Mouse (Mus musculus) kidney, adult 2 months (tissue): ENCODE measurements around the gene Gm29797.

Experiments used
- CTCF ChIP-seq: fragments of 200-500 bp; conservative IDR thresholded peaks from 2 replicates; pipeline ENCODE4 v1.5.1; 2011; ENCODE audit warnings: low read depth, mild to moderate bottlenecking, control low read depth, low read length, moderate library complexity, mixed read lengths; ENCODE audit not compliant: insufficient read depth, insufficient read length
- POLR2A ChIP-seq: fragments of 200-500 bp; IDR thresholded peaks from one replicate; pipeline ENCODE4 v1.6.1; 2011; ENCODE audit warnings: low read depth, low read length, control low read depth

DNA sequence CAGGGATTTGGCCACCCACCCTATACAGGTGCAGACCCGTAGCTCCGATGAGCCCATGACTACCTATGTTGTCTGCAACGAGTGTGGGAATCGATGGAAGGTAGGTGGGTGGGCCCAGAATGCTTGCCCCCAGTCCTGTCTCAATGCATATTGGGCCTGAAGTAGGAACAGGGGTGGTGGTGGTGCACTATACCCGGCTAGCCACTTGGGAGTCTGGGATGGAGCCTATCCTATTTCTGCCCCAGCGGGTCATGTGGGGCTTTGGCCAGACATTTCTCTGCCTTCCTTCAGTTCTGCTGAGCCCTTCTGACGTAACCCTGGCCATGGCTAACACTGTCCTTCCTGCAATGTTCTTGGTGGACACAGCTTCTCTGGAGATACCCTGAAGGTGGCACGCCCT, 30.8 kb downstream of the Gm29797 start:
- TF ChIP-seq CTCF (no peak), POLR2A (no peak)
